Mouse (Mus musculus): ENCODE data around the gene Lcn8. TPM values are rescaled to one million over a fixed set of nuclear protein-coding genes. Genes with fewer than 3 reads are reported as not detected.

Lcn8 gene
- polyA plus RNA-seq, 1 experiment from 2014 or later = not detected

DNA sequence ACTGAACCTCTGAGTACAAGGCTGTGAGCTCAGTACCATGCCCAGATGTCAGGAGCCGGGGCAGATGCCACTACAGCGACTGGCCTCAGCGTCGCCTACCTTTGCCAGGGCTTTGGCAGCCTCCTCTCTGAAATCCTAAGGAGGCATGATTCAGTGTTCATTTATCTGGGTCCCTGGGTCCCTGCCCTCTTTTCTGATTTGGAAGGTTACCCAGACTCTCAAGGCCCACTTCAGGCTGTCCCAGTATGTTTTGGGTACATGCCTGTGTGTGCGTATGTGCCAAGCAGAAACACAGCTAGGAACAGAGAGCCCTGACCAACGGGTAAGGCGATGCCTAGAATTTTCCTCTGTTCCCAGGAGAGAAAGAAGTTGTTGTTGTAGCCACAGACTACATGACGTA is 7.4 kb downstream of the Lcn8 start:
- H3K27ac ChIP-seq (ENCODE audit: low read length) = no peak overlapping the region
- 96% methylated on average over 8 of the region's 8 CpGs for WGBS
- H3K9me3 ChIP-seq (replicated peaks; ENCODE audit: control insufficient read depth, low read length, poor library complexity, severe bottlenecking) = no peaks in the 10 kb centered on the region
- no peak overlapping the region for H3K9ac ChIP-seq (ENCODE audit: low read depth, low read length)
- no peaks in the 10 kb centered on the region for H3K27me3 ChIP-seq (ENCODE audit: control insufficient read depth, insufficient read depth, low read depth, low read length)
- no peaks in the 10 kb centered on the region for H3K36me3 ChIP-seq (ENCODE audit: control insufficient read depth, insufficient read depth, low read length)
- no peak overlapping the region for H3K4me3 ChIP-seq (ENCODE audit: low read depth, low read length)
- H3K4me1 ChIP-seq (ENCODE audit: control insufficient read depth, insufficient read depth, low read length) = no peaks in the 10 kb centered on the region
- ATAC-seq = no peak
- no peak overlapping the region for H3K4me2 ChIP-seq (ENCODE audit: low read length)

GRCm38 (mm10) chr2:25661245-25661970 is 8.5 kb downstream of the Lcn8 start:
- Histone ChIP-seq H3K27ac (ENCODE audit: low read length) (no peak overlapping the region), H3K36me3 (ENCODE audit: control insufficient read depth, insufficient read depth, low read length) (no peaks in the 10 kb centered on the region), H3K4me2 (ENCODE audit: low read length) (no peak overlapping the region), H3K9ac (ENCODE audit: low read depth, low read length) (no peak overlapping the region), H3K9me3 (replicated peaks; ENCODE audit: control insufficient read depth, low read length, poor library complexity, severe bottlenecking) (no peaks in the 10 kb centered on the region), H3K4me3 (ENCODE audit: low read depth, low read length) (no peak overlapping the region), H3K4me1 (ENCODE audit: control insufficient read depth, insufficient read depth, low read length) (no peaks in the 10 kb centered on the region), H3K27me3 (ENCODE audit: control insufficient read depth, insufficient read depth, low read depth, low read length) (no peaks in the 10 kb centered on the region)
- no peak for ATAC-seq
- WGBS = 92% methylated on average over 6 of the region's 6 CpGs

DNA sequence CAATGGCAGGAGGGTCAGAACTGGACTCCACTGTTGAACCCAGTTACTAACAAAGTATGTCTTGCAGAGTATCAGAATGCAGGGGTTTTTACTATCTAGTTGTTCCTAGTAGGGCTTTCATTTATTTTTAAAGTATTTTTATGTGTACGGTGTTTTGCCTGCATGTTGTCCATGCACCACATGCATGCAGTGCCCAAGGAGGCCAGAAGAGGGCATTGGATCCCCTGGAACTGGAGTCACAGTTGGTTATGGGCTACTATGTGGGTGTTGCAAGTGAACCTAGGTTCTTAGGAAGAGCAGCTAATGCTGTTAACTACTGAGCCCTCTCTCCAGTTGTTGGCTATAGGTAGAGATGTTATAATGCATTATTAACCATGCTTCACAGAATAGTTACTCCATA is 10.6 kb downstream of the Lcn8 start:
- Histone ChIP-seq H3K36me3 (ENCODE audit: control insufficient read depth, insufficient read depth, low read length) (no peaks in the 10 kb centered on the region), H3K4me3 (ENCODE audit: low read depth, low read length) (no peak overlapping the region), H3K9ac (ENCODE audit: low read depth, low read length) (no peak overlapping the region), H3K27ac (ENCODE audit: low read length) (no peak overlapping the region), H3K4me1 (ENCODE audit: control insufficient read depth, insufficient read depth, low read length) (no peaks in the 10 kb centered on the region), H3K27me3 (ENCODE audit: control insufficient read depth, insufficient read depth, low read depth, low read length) (no peaks in the 10 kb centered on the region), H3K4me2 (ENCODE audit: low read length) (no peak overlapping the region), H3K9me3 (replicated peaks; ENCODE audit: control insufficient read depth, low read length, poor library complexity, severe bottlenecking) (no peaks in the 10 kb centered on the region)
- WGBS = 77% methylated on average over 1 of the region's 1 CpGs
- no peak for ATAC-seq

- no peak for ATAC-seq
- WGBS = 84% methylated on average over 5 of the region's 5 CpGs
- Histone ChIP-seq H3K4me1 (ENCODE audit: control insufficient read depth, insufficient read depth, low read length) (no peaks in the 10 kb centered on the region), H3K27me3 (ENCODE audit: control insufficient read depth, insufficient read depth, low read depth, low read length) (no peaks in the 10 kb centered on the region), H3K36me3 (ENCODE audit: control insufficient read depth, insufficient read depth, low read length) (no peaks in the 10 kb centered on the region), H3K9ac (ENCODE audit: low read depth, low read length) (no peak overlapping the region), H3K27ac (ENCODE audit: low read length) (no peak overlapping the region), H3K9me3 (replicated peaks; ENCODE audit: control insufficient read depth, low read length, poor library complexity, severe bottlenecking) (no peaks in the 10 kb centered on the region), H3K4me2 (ENCODE audit: low read length) (no peak overlapping the region), H3K4me3 (ENCODE audit: low read depth, low read length) (no peak overlapping the region)
These were observed 11.2 kb downstream of the Lcn8 start for GRCm38 (mm10) chr2:25664125-25664524.

DNA sequence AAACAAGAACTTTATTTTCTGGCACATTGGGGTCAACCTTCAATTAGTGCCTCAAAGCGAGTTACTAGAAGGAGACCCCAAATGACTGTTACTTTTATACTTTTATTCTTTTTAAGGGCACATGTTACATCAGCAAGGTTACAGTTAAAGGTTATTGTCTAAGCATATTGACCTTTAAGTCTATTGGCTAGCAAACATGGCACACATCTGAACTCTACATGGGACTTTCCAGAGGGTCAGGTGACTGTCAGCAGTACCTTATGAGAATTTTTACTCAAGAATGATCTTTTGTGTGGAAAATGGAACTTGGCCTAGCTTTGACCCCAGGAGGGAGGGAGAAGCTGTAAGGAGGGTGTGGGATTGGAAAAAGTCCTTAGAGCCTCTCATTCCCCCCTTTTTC is 13.6 kb downstream of the Lcn8 start:
- Histone ChIP-seq H3K27me3 (ENCODE audit: control insufficient read depth, insufficient read depth, low read depth, low read length) (no peaks in the 10 kb centered on the region), H3K9ac (ENCODE audit: low read depth, low read length) (no peak overlapping the region), H3K27ac (ENCODE audit: low read length) (no peak overlapping the region), H3K4me2 (ENCODE audit: low read length) (no peak overlapping the region), H3K9me3 (replicated peaks; ENCODE audit: control insufficient read depth, low read length, poor library complexity, severe bottlenecking) (no peaks in the 10 kb centered on the region), H3K4me3 (ENCODE audit: low read depth, low read length) (no peak overlapping the region), H3K4me1 (ENCODE audit: control insufficient read depth, insufficient read depth, low read length) (no peaks in the 10 kb centered on the region), H3K36me3 (ENCODE audit: control insufficient read depth, insufficient read depth, low read length) (no peaks in the 10 kb centered on the region)
- 73% methylated on average over 1 of the region's 1 CpGs for WGBS
- ATAC-seq = no peak

GRCm38 (mm10) chr2:25676486-25676885 is 23.6 kb downstream of the Lcn8 start, which contains the start of gene Lcn6:
Lcn6 (plus strand) TSS chr2:25676786.
- no peak within 1 kb of the TSS for H3K27ac ChIP-seq (ENCODE audit: low read length)
- H3K9me3 ChIP-seq (replicated peaks; ENCODE audit: control insufficient read depth, low read length, poor library complexity, severe bottlenecking) = no peaks in the 10 kb centered on the region
- no peak for ATAC-seq
- H3K27me3 ChIP-seq (ENCODE audit: control insufficient read depth, insufficient read depth, low read depth, low read length) = no peaks in the 10 kb centered on the region
- no peaks in the 10 kb centered on the region for H3K36me3 ChIP-seq (ENCODE audit: control insufficient read depth, insufficient read depth, low read length)
- WGBS = 98% methylated on average over 3 of the region's 3 CpGs
- H3K4me2 ChIP-seq (ENCODE audit: low read length) = no peak within 1 kb of the TSS
- H3K4me1 ChIP-seq (ENCODE audit: control insufficient read depth, insufficient read depth, low read length) = no peaks in the 10 kb centered on the region
- H3K9ac ChIP-seq (ENCODE audit: low read depth, low read length) = no peak within 1 kb of the TSS
- H3K4me3 ChIP-seq (ENCODE audit: low read depth, low read length) = no peak within 1 kb of the TSS

DNA sequence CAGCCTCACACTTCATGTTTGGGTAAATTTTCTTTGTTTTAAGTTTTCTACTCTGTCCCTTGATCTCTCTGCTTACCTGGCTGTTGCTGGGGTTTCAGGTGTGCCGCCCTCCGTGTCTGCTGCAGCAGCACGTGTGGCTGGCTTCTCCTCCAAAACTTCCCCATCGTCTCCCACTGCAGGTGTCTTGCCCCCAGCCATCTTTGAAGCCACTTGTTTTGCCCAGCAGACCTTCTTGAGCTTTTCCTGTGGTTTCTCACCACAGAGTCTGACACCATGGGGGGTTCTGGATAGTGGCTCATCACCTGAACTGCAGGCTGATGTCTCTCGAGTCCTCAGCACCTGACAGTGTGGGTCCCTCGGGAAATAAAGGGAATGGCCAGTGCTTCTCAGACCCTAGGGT is 26.6 kb downstream of the Lcn8 start:
- Histone ChIP-seq H3K9me3 (replicated peaks; ENCODE audit: control insufficient read depth, low read length, poor library complexity, severe bottlenecking) (no peaks in the 10 kb centered on the region), H3K4me3 (ENCODE audit: low read depth, low read length) (no peak overlapping the region), H3K36me3 (ENCODE audit: control insufficient read depth, insufficient read depth, low read length) (no peaks in the 10 kb centered on the region), H3K9ac (ENCODE audit: low read depth, low read length) (no peak overlapping the region), H3K27me3 (ENCODE audit: control insufficient read depth, insufficient read depth, low read depth, low read length) (no peaks in the 10 kb centered on the region), H3K4me1 (ENCODE audit: control insufficient read depth, insufficient read depth, low read length) (no peaks in the 10 kb centered on the region), H3K27ac (ENCODE audit: low read length) (no peak overlapping the region), H3K4me2 (ENCODE audit: low read length) (no peak overlapping the region)
- WGBS = 82% methylated on average over 6 of the region's 6 CpGs
- no peak for ATAC-seq

GRCm38 (mm10) chr2:25682426-25682825 is 29.5 kb downstream of the Lcn8 start, which contains the start of gene Lcn10:
Lcn10 (plus strand) TSS chr2:25682726.
- WGBS = 74% methylated on average over 2 of the region's 2 CpGs
- no peak within 1 kb of the TSS for H3K27ac ChIP-seq (ENCODE audit: low read length)
- H3K36me3 ChIP-seq (ENCODE audit: control insufficient read depth, insufficient read depth, low read length) = no peaks in the 10 kb centered on the region

GRCm38 (mm10) chr2:25686941-25687340 is 34.0 kb downstream of the Lcn8 start:
- Histone ChIP-seq H3K9me3 (replicated peaks; ENCODE audit: control insufficient read depth, low read length, poor library complexity, severe bottlenecking) (no peaks in the 10 kb centered on the region), H3K4me3 (ENCODE audit: low read depth, low read length) (no peak overlapping the region), H3K36me3 (ENCODE audit: control insufficient read depth, insufficient read depth, low read length) (no peaks in the 10 kb centered on the region), H3K4me1 (ENCODE audit: control insufficient read depth, insufficient read depth, low read length) (no peaks in the 10 kb centered on the region), H3K27me3 (ENCODE audit: control insufficient read depth, insufficient read depth, low read depth, low read length) (no peaks in the 10 kb centered on the region), H3K27ac (ENCODE audit: low read length) (no peak overlapping the region), H3K9ac (ENCODE audit: low read depth, low read length) (no peak overlapping the region), H3K4me2 (ENCODE audit: low read length) (no peak overlapping the region)
- ATAC-seq = no peak
- 64% methylated on average over 3 of the region's 4 CpGs for WGBS

More at GRCm38 (mm10) chr2:25682426-25682825, 29.5 kb downstream of the Lcn8 start, which contains the start of gene Lcn10:
- H3K4me2 ChIP-seq (ENCODE audit: low read length) = no peak within 1 kb of the TSS
- H3K9me3 ChIP-seq (replicated peaks; ENCODE audit: control insufficient read depth, low read length, poor library complexity, severe bottlenecking) = no peaks in the 10 kb centered on the region
- H3K4me1 ChIP-seq (ENCODE audit: control insufficient read depth, insufficient read depth, low read length) = no peaks in the 10 kb centered on the region
- no peak for ATAC-seq
- H3K27me3 ChIP-seq (ENCODE audit: control insufficient read depth, insufficient read depth, low read depth, low read length) = no peaks in the 10 kb centered on the region
- H3K9ac ChIP-seq (ENCODE audit: low read depth, low read length) = no peak within 1 kb of the TSS
- no peak within 1 kb of the TSS for H3K4me3 ChIP-seq (ENCODE audit: low read depth, low read length)
